Mouse (Mus musculus): Measurements from ENCODE around the gene Gpr84. TPM values are rescaled to one million over a fixed set of nuclear protein-coding genes. Genes with fewer than 3 reads are reported as not detected.

Gene Gpr84
- polyA plus RNA-seq, 1 experiment from 2014 or later, result 0.75 TPM

- Histone ChIP-seq H3K27ac (no peak overlapping the region), H3K4me1 (peaks cover 10% of the 10 kb centered on the region), H3K27me3 (replicated peaks) (peaks cover 14% of the 10 kb centered on the region), H3K9me3 (replicated peaks) (no peaks in the 10 kb centered on the region), H3K4me2 (no peak overlapping the region), H3K9ac (no peak overlapping the region), H3K36me3 (peaks cover 70% of the 10 kb centered on the region), H3K4me3 (no peak overlapping the region)
- 75% methylated on average over 6 of the region's 6 CpGs for WGBS (ENCODE audit: insufficient replicate concordance)
- no peak for ATAC-seq
Observed at GRCm38 (mm10) chr15:103345789-103346188, 35.4 kb upstream of the Gpr84 start.

- Histone ChIP-seq H3K9ac (no peak overlapping the region), H3K4me3 (no peak overlapping the region), H3K4me1 (peaks cover 33% of the 10 kb centered on the region), H3K27ac (no peak overlapping the region), H3K4me2 (no peak overlapping the region), H3K36me3 (peaks cover 48% of the 10 kb centered on the region), H3K27me3 (replicated peaks) (peaks cover 36% of the 10 kb centered on the region), H3K9me3 (replicated peaks) (no peaks in the 10 kb centered on the region)
- ATAC-seq, result no peak
Observed at GRCm38 (mm10) chr15:103343556-103343955, 33.1 kb upstream of the Gpr84 start.

GRCm38 (mm10) chr15:103343008-103343407 is 32.6 kb upstream of the Gpr84 start:
- Histone ChIP-seq H3K9me3 (replicated peaks) (no peaks in the 10 kb centered on the region), H3K4me3 (no peak overlapping the region), H3K36me3 (peaks cover 42% of the 10 kb centered on the region), H3K4me2 (no peak overlapping the region), H3K27me3 (replicated peaks) (peaks cover 39% of the 10 kb centered on the region), H3K9ac (no peak overlapping the region), H3K27ac (no peak overlapping the region), H3K4me1 (peaks cover 38% of the 10 kb centered on the region)
- ATAC-seq, result no peak
- WGBS (ENCODE audit: insufficient replicate concordance), result 65% methylated on average over 2 of the region's 3 CpGs

- peaks cover 39% of the 10 kb centered on the region for H3K27me3 ChIP-seq (replicated peaks)
- H3K9ac ChIP-seq, result no peak overlapping the region
- no peak overlapping the region for H3K4me3 ChIP-seq
- 24% methylated on average over 4 of the region's 4 CpGs for WGBS (ENCODE audit: insufficient replicate concordance)
- H3K27ac ChIP-seq, result no peak overlapping the region
- no peak for ATAC-seq
- H3K4me1 ChIP-seq, result peaks cover 44% of the 10 kb centered on the region
- no peaks in the 10 kb centered on the region for H3K9me3 ChIP-seq (replicated peaks)
- H3K4me2 ChIP-seq, result no peak overlapping the region
- H3K36me3 ChIP-seq, result peaks cover 37% of the 10 kb centered on the region
Observed at GRCm38 (mm10) chr15:103342415-103342814, 32.0 kb upstream of the Gpr84 start.

- peaks cover 53% of the 10 kb centered on the region for H3K4me1 ChIP-seq
- no peaks in the 10 kb centered on the region for H3K9me3 ChIP-seq (replicated peaks)
- peaks cover 39% of the 10 kb centered on the region for H3K27me3 ChIP-seq (replicated peaks)
- no peak overlapping the region for H3K4me2 ChIP-seq
- no peak overlapping the region for H3K4me3 ChIP-seq
- no peak for ATAC-seq
- no peak overlapping the region for H3K9ac ChIP-seq
- H3K36me3 ChIP-seq, result peaks cover 30% of the 10 kb centered on the region
- 45% methylated on average over 8 of the region's 8 CpGs for WGBS (ENCODE audit: insufficient replicate concordance)
- H3K27ac ChIP-seq, result no peak overlapping the region
Observed at GRCm38 (mm10) chr15:103341547-103341946, 31.1 kb upstream of the Gpr84 start.

GRCm38 (mm10) chr15:103340786-103341185 is 30.4 kb upstream of the Gpr84 start:
- peaks cover 23% of the 10 kb centered on the region for H3K36me3 ChIP-seq
- H3K4me1 ChIP-seq, result peaks cover 56% of the 10 kb centered on the region
- no peak overlapping the region for H3K27ac ChIP-seq
- H3K9me3 ChIP-seq (replicated peaks), result no peaks in the 10 kb centered on the region
- H3K4me2 ChIP-seq, result peak overlapping the region; percentile 94
- no peak overlapping the region for H3K9ac ChIP-seq
- H3K4me3 ChIP-seq, result peak overlapping the region; percentile 66
- H3K27me3 ChIP-seq (replicated peaks), result peaks cover 39% of the 10 kb centered on the region
- no peak for ATAC-seq
- 12% methylated on average over 4 of the region's 4 CpGs for WGBS (ENCODE audit: insufficient replicate concordance)

- Histone ChIP-seq H3K27ac (peak within 1 kb of the TSS; percentile 45), H3K4me2 (peak within 1 kb of the TSS; percentile 94), H3K36me3 (peaks cover 15% of the 10 kb centered on the region), H3K9ac (peak within 1 kb of the TSS; percentile 66), H3K9me3 (replicated peaks) (no peaks in the 10 kb centered on the region), H3K4me3 (peak within 1 kb of the TSS; percentile 66), H3K4me1 (peaks cover 64% of the 10 kb centered on the region), H3K27me3 (replicated peaks) (peaks cover 39% of the 10 kb centered on the region)
- peak; percentile 70 for ATAC-seq
- 2% methylated on average over 16 of the region's 26 CpGs for WGBS (ENCODE audit: insufficient replicate concordance)
Observed at GRCm38 (mm10) chr15:103339961-103340337, 29.5 kb upstream of the Gpr84 start, which contains the start of gene Zfp385a. Gene Zfp385a (minus strand): TSS chr15:103340093.

- Histone ChIP-seq H3K4me1 (peaks cover 70% of the 10 kb centered on the region), H3K4me2 (peak overlapping the region; percentile 94), H3K27me3 (replicated peaks) (peaks cover 39% of the 10 kb centered on the region), H3K27ac (peak overlapping the region; percentile 45), H3K4me3 (peak overlapping the region; percentile 66), H3K36me3 (peaks cover 9% of the 10 kb centered on the region), H3K9me3 (replicated peaks) (no peaks in the 10 kb centered on the region), H3K9ac (peak overlapping the region; percentile 66)
- ATAC-seq, result peak; percentile 70
- 0% methylated on average over 26 of the region's 31 CpGs for WGBS (ENCODE audit: insufficient replicate concordance)
Observed at GRCm38 (mm10) chr15:103339166-103339960, 29.0 kb upstream of the Gpr84 start.

GRCm38 (mm10) chr15:103338829-103339165 is 28.4 kb upstream of the Gpr84 start:
- Histone ChIP-seq H3K27me3 (replicated peaks) (peaks cover 39% of the 10 kb centered on the region), H3K9ac (peak overlapping the region; percentile 66), H3K4me2 (peak overlapping the region; percentile 94), H3K9me3 (replicated peaks) (no peaks in the 10 kb centered on the region), H3K4me3 (peak overlapping the region; percentile 66), H3K4me1 (peaks cover 76% of the 10 kb centered on the region), H3K36me3 (peaks cover 4% of the 10 kb centered on the region; the same call in 1 of the 2 replicates), H3K27ac (peak overlapping the region; percentile 45)
- no peak for ATAC-seq
- 20% methylated on average over 4 of the region's 4 CpGs for WGBS (ENCODE audit: insufficient replicate concordance)

- Histone ChIP-seq H3K4me3 (no peak overlapping the region), H3K4me1 (peaks cover 82% of the 10 kb centered on the region), H3K9ac (no peak overlapping the region), H3K36me3 (no peaks in the 10 kb centered on the region), H3K9me3 (replicated peaks) (no peaks in the 10 kb centered on the region), H3K27me3 (replicated peaks) (peaks cover 38% of the 10 kb centered on the region), H3K4me2 (peak overlapping the region; percentile 19; the same call in 1 of the 2 replicates), H3K27ac (no peak overlapping the region)
- WGBS (ENCODE audit: insufficient replicate concordance), result 17% methylated on average over 11 of the region's 11 CpGs
- no peak for ATAC-seq
Observed at GRCm38 (mm10) chr15:103336996-103337667, 26.7 kb upstream of the Gpr84 start.

- ATAC-seq, result no peak
- H3K4me2 ChIP-seq, result no peak overlapping the region
- H3K9me3 ChIP-seq (replicated peaks), result no peaks in the 10 kb centered on the region
- H3K9ac ChIP-seq, result no peak overlapping the region
- H3K27me3 ChIP-seq (replicated peaks), result peaks cover 23% of the 10 kb centered on the region
- 65% methylated on average over 7 of the region's 7 CpGs for WGBS (ENCODE audit: insufficient replicate concordance)
- H3K4me3 ChIP-seq, result no peak overlapping the region
- peaks cover 77% of the 10 kb centered on the region for H3K4me1 ChIP-seq
- H3K36me3 ChIP-seq, result no peaks in the 10 kb centered on the region
- no peak overlapping the region for H3K27ac ChIP-seq
Observed at GRCm38 (mm10) chr15:103335488-103336235, 25.2 kb upstream of the Gpr84 start.

- 42% methylated on average over 3 of the region's 3 CpGs for WGBS (ENCODE audit: insufficient replicate concordance)
- H3K9me3 ChIP-seq (replicated peaks), result no peaks in the 10 kb centered on the region
- H3K27ac ChIP-seq, result no peak overlapping the region
- H3K4me3 ChIP-seq, result no peak overlapping the region
- 0 out of 2 replicates have a peak, but pooled peaks cover 17% of the 10 kb centered on the region for H3K27me3 ChIP-seq (replicated peaks)
- peaks cover 4% of the 10 kb centered on the region; the same call in 1 of the 2 replicates for H3K36me3 ChIP-seq
- no peak overlapping the region for H3K4me2 ChIP-seq
- peaks cover 71% of the 10 kb centered on the region for H3K4me1 ChIP-seq
- no peak overlapping the region for H3K9ac ChIP-seq
- no peak for ATAC-seq
Observed at GRCm38 (mm10) chr15:103335040-103335439, 24.6 kb upstream of the Gpr84 start.
